Mouse (Mus musculus) forebrain, postnatal 0 days (tissue): Measurements from ENCODE around the gene Haao. TPM values are rescaled to one million over a fixed set of nuclear protein-coding genes. Genes with fewer than 3 reads are reported as not detected.

Experiments
- ATAC-seq: fragments of 200-750 bp; cut with Nextera tagmentation; 2 replicates; pipeline ENCODE4 v1.8.0; 2017; ENCODE audit warnings: mild to moderate bottlenecking, moderate library complexity
- DNase-seq: peaks from one replicate; pipeline ENCODE4 v3.0.0-alpha.2; 2015
- H3K27ac ChIP-seq: fragments of 300-500 bp; sonication (generic); 2 replicates; pipeline ENCODE4 v1.5.1; 2014; ENCODE audit warnings: low read depth, mild to moderate bottlenecking, antibody characterized with exemption, low read length, moderate library complexity, mixed read lengths
- H3K27me3 ChIP-seq: fragments of 300-500 bp; sonication (generic); 2 replicates; pipeline ENCODE4 v1.6.1; 2014; ENCODE audit warnings: mild to moderate bottlenecking, low read length, mixed read lengths; ENCODE audit not compliant: insufficient read depth
- H3K36me3 ChIP-seq: fragments of 300-500 bp; sonication (generic); 2 replicates; pipeline ENCODE4 v1.6.1; 2014; ENCODE audit warnings: mild to moderate bottlenecking, moderate library complexity; ENCODE audit not compliant: insufficient read depth
- H3K4me1 ChIP-seq: fragments of 300-500 bp; sonication (generic); 2 replicates; pipeline ENCODE4 v1.6.1; 2014; ENCODE audit warnings: antibody characterized with exemption; ENCODE audit not compliant: insufficient read depth
- H3K4me2 ChIP-seq: fragments of 300-500 bp; sonication (generic); 2 replicates; pipeline ENCODE4 v1.6.1; 2014; ENCODE audit warnings: low read depth, mild to moderate bottlenecking, moderate library complexity
- H3K4me3 ChIP-seq: fragments of 300-500 bp; sonication (generic); 2 replicates; pipeline ENCODE4 v1.5.1; 2014; ENCODE audit warnings: low read depth, low read length, mixed read lengths
- H3K9ac ChIP-seq: fragments of 300-500 bp; sonication (generic); 2 replicates; pipeline ENCODE4 v1.6.1; 2014; ENCODE audit warnings: mild to moderate bottlenecking
- H3K9me3 ChIP-seq: fragments of 300-500 bp; sonication (generic); 2 replicates; pipeline ENCODE4 v1.6.1; 2016; ENCODE audit warnings: low read length
- CTCF ChIP-seq: sonication (generic); IDR thresholded peaks from 2 replicates; pipeline ENCODE4 v1.5.1; 2016; ENCODE audit warnings: antibody characterized with exemption, control low read depth, low read depth
- WGBS: fragments of 180-500 bp; shearing (Covaris S2); extraction: QIAGEN DNeasy Blood & Tissue Kit; methylation state at CpG from one replicate; pipeline ENCODE4 v1.1.7; 2014; 5-methylcytosine and 5-hydroxymethylcytosine counted together
- polyA plus RNA-seq: library from polyadenylated mRNA; unstranded; fragments of >200 nt; fragmentation: Nextera tagmentation; extraction: Ambion mirVana; gene quantifications from 2 replicates; pipeline ENCODE4 v1.2.1, GENCODE M21; 2015
- total RNA-seq: library from RNA; depleted of rRNA; stranded (reverse); fragments of >200 nt; gene quantifications from 2 replicates; pipeline ENCODE4 v1.2.3, GENCODE M21; 2014

Gene Haao
- total and polyA plus RNA-seq, 2 experiments from 2014 or later, result not detected

GRCm38 (mm10) chr17:83859639-83860038 lies 11.9 kb upstream of the Haao start:
- no peak for TF ChIP-seq CTCF
- WGBS, result 71% methylated on average over 4 of the region's 4 CpGs
- Histone ChIP-seq H3K9ac (no peak overlapping the region), H3K4me3 (no peak overlapping the region), H3K36me3 (no peaks in the 10 kb centered on the region), H3K27me3 (no peaks in the 10 kb centered on the region), H3K27ac (no peak overlapping the region), H3K9me3 (no peaks in the 10 kb centered on the region), H3K4me1 (no peaks in the 10 kb centered on the region), H3K4me2 (no peak overlapping the region)
- no peak for DNase-seq
- no peak for ATAC-seq

GRCm38 (mm10) chr17:83858413-83858812 lies 10.7 kb upstream of the Haao start:
- DNase-seq (no peak), ATAC-seq (no peak)
- Histone ChIP-seq H3K27ac (no peak overlapping the region), H3K36me3 (no peaks in the 10 kb centered on the region), H3K9ac (no peak overlapping the region), H3K9me3 (no peaks in the 10 kb centered on the region), H3K27me3 (no peaks in the 10 kb centered on the region), H3K4me1 (no peaks in the 10 kb centered on the region), H3K4me3 (no peak overlapping the region), H3K4me2 (no peak overlapping the region)
- TF ChIP-seq CTCF, result no peak
- 87% methylated on average over 7 of the region's 7 CpGs for WGBS

GRCm38 (mm10) chr17:83854284-83854918 lies 6.6 kb upstream of the Haao start:
- H3K4me1 ChIP-seq, result no peaks in the 10 kb centered on the region
- ATAC-seq (peak; percentile 35; the same call in 1 of the 2 replicates), DNase-seq (no peak)
- 46% methylated on average over 12 of the region's 12 CpGs for WGBS
- TF ChIP-seq CTCF, result no peak
- H3K4me3 ChIP-seq, result no peak overlapping the region
- no peak overlapping the region for H3K9ac ChIP-seq
- no peak overlapping the region for H3K4me2 ChIP-seq
- no peaks in the 10 kb centered on the region; the same call in 1 of the 2 replicates for H3K36me3 ChIP-seq
- H3K27me3 ChIP-seq, result no peaks in the 10 kb centered on the region
- no peaks in the 10 kb centered on the region for H3K9me3 ChIP-seq
- H3K27ac ChIP-seq, result no peak overlapping the region

GRCm38 (mm10) chr17:83853831-83854230 lies 6.1 kb upstream of the Haao start:
- Histone ChIP-seq H3K4me2 (no peak overlapping the region), H3K9ac (no peak overlapping the region), H3K27ac (no peak overlapping the region), H3K4me1 (0 out of 2 replicates have a peak, but pooled peaks cover 6% of the 10 kb centered on the region), H3K4me3 (no peak overlapping the region), H3K9me3 (no peaks in the 10 kb centered on the region), H3K36me3 (no peaks in the 10 kb centered on the region; the same call in 1 of the 2 replicates), H3K27me3 (no peaks in the 10 kb centered on the region)
- DNase-seq, result no peak
- TF ChIP-seq CTCF, result 0 out of 2 replicates have a peak, but pooled peaks have one; percentile 14
- no peak for ATAC-seq
- WGBS, result 45% methylated on average over 3 of the region's 3 CpGs

- Histone ChIP-seq H3K36me3 (no peaks in the 10 kb centered on the region; the same call in 1 of the 2 replicates), H3K27ac (no peak overlapping the region), H3K4me3 (no peak overlapping the region), H3K4me1 (0 out of 2 replicates have a peak, but pooled peaks cover 7% of the 10 kb centered on the region), H3K9ac (no peak overlapping the region), H3K9me3 (no peaks in the 10 kb centered on the region), H3K4me2 (no peak overlapping the region), H3K27me3 (no peaks in the 10 kb centered on the region)
- ATAC-seq (no peak), DNase-seq (no peak)
- no peak for TF ChIP-seq CTCF
- WGBS, result 84% methylated on average over 5 of the region's 5 CpGs
Measured at GRCm38 (mm10) chr17:83850864-83851263, 3.1 kb upstream of the Haao start.

- H3K9me3 ChIP-seq, result no peaks in the 10 kb centered on the region
- H3K4me2 ChIP-seq, result no peak overlapping the region
- DNase-seq (peak; percentile 92), ATAC-seq (peak; percentile 54)
- 12% methylated on average over 9 of the region's 9 CpGs for WGBS
- H3K4me1 ChIP-seq, result 0 out of 2 replicates have a peak, but pooled peaks cover 7% of the 10 kb centered on the region
- H3K36me3 ChIP-seq, result no peaks in the 10 kb centered on the region; the same call in 1 of the 2 replicates
- peak; percentile 97 for TF ChIP-seq CTCF
- H3K27ac ChIP-seq, result no peak overlapping the region
- H3K27me3 ChIP-seq, result no peaks in the 10 kb centered on the region
- H3K9ac ChIP-seq, result no peak overlapping the region
- H3K4me3 ChIP-seq, result no peak overlapping the region
Measured at GRCm38 (mm10) chr17:83850458-83850857, 2.7 kb upstream of the Haao start.

GRCm38 (mm10) chr17:83849717-83850116 lies 2.0 kb upstream of the Haao start:
- H3K27ac ChIP-seq, result no peak overlapping the region
- no peak overlapping the region for H3K9ac ChIP-seq
- no peaks in the 10 kb centered on the region; the same call in 1 of the 2 replicates for H3K36me3 ChIP-seq
- H3K4me3 ChIP-seq, result no peak overlapping the region
- DNase-seq (no peak), ATAC-seq (no peak)
- no peaks in the 10 kb centered on the region for H3K9me3 ChIP-seq
- H3K4me1 ChIP-seq, result 0 out of 2 replicates have a peak, but pooled peaks cover 7% of the 10 kb centered on the region
- TF ChIP-seq CTCF, result no peak
- 83% methylated on average over 5 of the region's 5 CpGs for WGBS
- no peaks in the 10 kb centered on the region for H3K27me3 ChIP-seq
- H3K4me2 ChIP-seq, result no peak overlapping the region
